Mouse (Mus musculus): ENCODE data around the gene Steap1. TPM values are rescaled to one million over a fixed set of nuclear protein-coding genes. Genes with fewer than 3 reads are reported as not detected.

The Steap1 gene
- polyA plus RNA-seq, 1 experiment from 2014 or later = 11.2 TPM

Other genes starting within 250 kb of the Steap1 start
- 21.0 and 24.1 TPM in 2 replicates for gene Cldn12, start 234.4 kb downstream of the Steap1 start, polyA plus RNA-seq (2015; fragmentation: Nextera tagmentation; extraction: Ambion mirVana)
- 23.0 and 27.2 TPM in 2 replicates for gene Gtpbp10, start 189.8 kb downstream of the Steap1 start, polyA plus RNA-seq (2015; fragmentation: Nextera tagmentation; extraction: Ambion mirVana)
- gene Gm8773, start 175.5 kb downstream of the Steap1 start, polyA plus RNA-seq (2015; fragmentation: Nextera tagmentation; extraction: Ambion mirVana) = 1.8 and 2.2 TPM in 2 replicates
- 3.1 and 3.4 TPM in 2 replicates for gene Cfap69, start 85.1 kb downstream of the Steap1 start, polyA plus RNA-seq (2015; fragmentation: Nextera tagmentation; extraction: Ambion mirVana)
- gene Steap2, start 54.7 kb downstream of the Steap1 start, polyA plus RNA-seq (2015; fragmentation: Nextera tagmentation; extraction: Ambion mirVana) = 8.1 and 8.3 TPM in 2 replicates